Mouse (Mus musculus) ES-E14 (cell line): ENCODE measurements at regions not wholly inside any gene's neighbourhood (a gene's known extent, or its start where the extent isn't known, plus 50 kb on each side); places are given as distances from the start of the nearest gene placed in this dataset.

ENCODE experiments used
- DNase-seq: peaks from one replicate; pipeline ENCODE4 v3.0.0-alpha.2; 2013; ENCODE audit warnings: low read depth, low spot score
- H3K27ac ChIP-seq: 2 replicates; pipeline ENCODE4 v1.5.1; 2012; ENCODE audit warnings: low read depth, mild to moderate bottlenecking, low read length, moderate library complexity, mixed read lengths; ENCODE audit not compliant: poor library complexity, insufficient read depth, severe bottlenecking
- H3K36me3 ChIP-seq: 2 replicates; pipeline ENCODE4 v1.6.1; 2012; ENCODE audit warnings: mild to moderate bottlenecking, low read length, moderate library complexity, mixed read lengths; ENCODE audit not compliant: control insufficient read depth, poor library complexity, insufficient read depth, severe bottlenecking
- H3K4me1 ChIP-seq, 2 experiments: fragments of 150-350 bp in 1 of 2; sonication (generic) in 1 of 2; 2 replicates each; pipeline ENCODE4 v1.6.1; 2012; ENCODE audit warnings: low read length in 2 of 2, mild to moderate bottlenecking in 1 of 2, mixed read lengths in 1 of 2; ENCODE audit not compliant: control insufficient read depth in 2 of 2, insufficient read depth in 2 of 2, poor library complexity in 1 of 2
- H3K4me3 ChIP-seq, 2 experiments: fragments of 150-350 bp in 1 of 2; sonication (generic) in 1 of 2; 2 replicates each; pipeline ENCODE4 v1.5.1; 2012; ENCODE audit warnings: low read length in 2 of 2, low read depth in 1 of 2, mild to moderate bottlenecking in 1 of 2, mixed read lengths in 1 of 2; ENCODE audit not compliant: insufficient read depth in 1 of 2, poor library complexity in 1 of 2, severe bottlenecking in 1 of 2
- H3K9ac ChIP-seq: 2 replicates; pipeline ENCODE4 v1.6.1; 2012; ENCODE audit warnings: low read depth, mild to moderate bottlenecking, low read length, mixed read lengths; ENCODE audit not compliant: poor library complexity, insufficient read depth, severe bottlenecking
- H3K9me3 ChIP-seq: fragments of 150-350 bp; sonication (generic); 2 replicates; pipeline ENCODE4 v1.6.1; 2012; ENCODE audit warnings: low read depth, mild to moderate bottlenecking, low read length; ENCODE audit not compliant: control insufficient read depth, insufficient read depth
- CHD2 ChIP-seq: IDR thresholded peaks from 2 replicates; pipeline ENCODE4 v1.6.1; 2014; ENCODE audit warnings: mild to moderate bottlenecking, low read depth, low read length, inconsistent platforms
- HCFC1 ChIP-seq: IDR thresholded peaks from 2 replicates; pipeline ENCODE4 v1.6.1; 2012; ENCODE audit warnings: low read length, inconsistent platforms, borderline replicate concordance; ENCODE audit not compliant: insufficient read depth
- MAFK ChIP-seq: IDR thresholded peaks from 2 replicates; pipeline ENCODE4 v1.6.1; 2014; ENCODE audit warnings: mild to moderate bottlenecking, low read depth, low read length, inconsistent platforms; ENCODE audit not compliant: insufficient read depth
- ZC3H11A ChIP-seq: IDR thresholded peaks from 2 replicates; pipeline ENCODE4 v1.6.1; 2012; ENCODE audit warnings: low read depth, mild to moderate bottlenecking, inconsistent platforms, low read length, borderline replicate concordance
- ZNF384 ChIP-seq: IDR thresholded peaks from 2 replicates; pipeline ENCODE4 v1.6.1; 2012; ENCODE audit warnings: low read depth, low read length, inconsistent platforms
- in situ Hi-C, 2 experiments: fragments of 600-800 bp; cut with MboI; formaldehyde crosslinking; loops; one replicate each; pipeline ENCODE4 v1.15.1; 2025; ENCODE audit warnings: low sequenced_read_pairs in 2 of 2, inconsistent platforms in 1 of 2; ENCODE audit not compliant: unreplicated experiment in 2 of 2

DNA sequence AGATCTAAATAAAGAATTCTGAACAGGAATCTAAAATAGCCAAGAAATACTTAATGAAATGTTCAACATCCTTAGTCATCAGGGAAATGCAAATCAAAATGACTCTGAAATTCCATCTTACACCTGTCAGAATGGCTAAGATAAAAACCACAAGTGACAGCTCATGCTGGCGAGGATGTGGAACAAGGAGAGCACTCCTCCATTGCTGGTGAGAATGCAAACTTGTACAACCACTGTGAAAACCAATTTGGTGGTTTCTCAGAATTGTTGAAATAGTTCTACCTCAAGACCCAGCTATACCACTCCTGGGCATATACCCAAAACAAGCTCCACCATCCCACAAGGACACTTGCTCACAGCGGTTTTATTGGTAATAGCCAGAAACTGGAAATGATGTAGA is 211.1 kb upstream of the Spag17 start:
- H3K4me1 ChIP-seq = no peaks in the 10 kb centered on the region
- DNase-seq = no peak
- H3K9ac ChIP-seq = no peak overlapping the region
- in situ Hi-C loops = no loop called here
- no peaks in the 10 kb centered on the region for H3K9me3 ChIP-seq
- H3K36me3 ChIP-seq = no peaks in the 10 kb centered on the region
- TF ChIP-seq ZNF384 (no peak), CHD2 (no peak), ZC3H11A (no peak), MAFK (no peak), HCFC1 (no peak)
- no peak overlapping the region for H3K4me3 ChIP-seq
- no peak overlapping the region for H3K27ac ChIP-seq

DNA sequence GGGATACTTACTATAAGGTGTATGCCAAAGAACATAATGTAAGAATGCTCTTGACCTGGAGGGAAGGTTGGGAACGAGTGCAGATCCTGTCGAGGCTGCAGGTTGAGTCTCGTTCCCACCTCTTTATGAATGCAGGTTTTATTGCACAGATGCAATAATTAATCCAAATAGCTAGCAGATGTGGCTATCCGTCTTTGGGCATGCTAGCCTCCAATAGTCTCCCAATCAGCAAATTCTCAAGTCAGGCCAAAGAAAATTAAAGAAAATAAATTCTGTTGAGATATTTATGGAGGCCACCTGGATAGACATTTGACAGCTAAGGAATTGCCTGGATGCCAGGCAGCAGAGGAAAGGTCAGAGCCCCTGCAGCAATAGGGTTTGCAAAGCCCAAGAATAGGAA is 175.7 kb upstream of the Spag17 start:
- Histone ChIP-seq H3K9me3 (no peaks in the 10 kb centered on the region), H3K4me1 (no peaks in the 10 kb centered on the region), H3K9ac (no peak overlapping the region), H3K4me3 (no peak overlapping the region), H3K27ac (no peak overlapping the region), H3K36me3 (no peaks in the 10 kb centered on the region)
- in situ Hi-C loops = no loop called here
- TF ChIP-seq MAFK (no peak), HCFC1 (no peak), ZC3H11A (no peak), CHD2 (no peak), ZNF384 (no peak)
- no peak for DNase-seq

DNA sequence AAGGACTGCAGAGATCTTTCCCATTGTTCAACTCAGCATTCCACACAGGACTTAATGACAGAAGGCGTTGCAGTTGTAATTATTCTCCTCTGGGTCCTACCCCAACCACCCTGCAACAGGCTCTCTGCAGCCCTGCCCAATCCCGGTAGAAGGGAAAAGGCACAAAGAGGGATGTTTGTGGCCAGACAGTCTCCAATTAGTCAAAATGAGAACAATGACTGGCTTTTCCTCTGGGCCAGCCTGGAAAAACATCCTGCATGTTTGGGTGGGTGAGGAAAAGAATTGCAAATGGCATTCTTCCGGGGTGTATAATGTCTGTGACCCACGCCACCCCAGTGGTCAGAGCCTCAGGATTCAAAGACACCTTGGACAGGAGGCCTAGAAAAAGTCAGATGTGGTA is 168.8 kb upstream of the Spag17 start:
- Histone ChIP-seq H3K4me1 (no peaks in the 10 kb centered on the region), H3K9ac (no peak overlapping the region), H3K9me3 (no peaks in the 10 kb centered on the region), H3K36me3 (no peaks in the 10 kb centered on the region), H3K27ac (no peak overlapping the region), H3K4me3 (no peak overlapping the region)
- in situ Hi-C loops = no loop called here
- DNase-seq = peak; percentile 3
- TF ChIP-seq ZC3H11A = no peak
- TF ChIP-seq HCFC1 = no peak
- no peak for TF ChIP-seq CHD2
- no peak for TF ChIP-seq MAFK
- no peak for TF ChIP-seq ZNF384

DNA sequence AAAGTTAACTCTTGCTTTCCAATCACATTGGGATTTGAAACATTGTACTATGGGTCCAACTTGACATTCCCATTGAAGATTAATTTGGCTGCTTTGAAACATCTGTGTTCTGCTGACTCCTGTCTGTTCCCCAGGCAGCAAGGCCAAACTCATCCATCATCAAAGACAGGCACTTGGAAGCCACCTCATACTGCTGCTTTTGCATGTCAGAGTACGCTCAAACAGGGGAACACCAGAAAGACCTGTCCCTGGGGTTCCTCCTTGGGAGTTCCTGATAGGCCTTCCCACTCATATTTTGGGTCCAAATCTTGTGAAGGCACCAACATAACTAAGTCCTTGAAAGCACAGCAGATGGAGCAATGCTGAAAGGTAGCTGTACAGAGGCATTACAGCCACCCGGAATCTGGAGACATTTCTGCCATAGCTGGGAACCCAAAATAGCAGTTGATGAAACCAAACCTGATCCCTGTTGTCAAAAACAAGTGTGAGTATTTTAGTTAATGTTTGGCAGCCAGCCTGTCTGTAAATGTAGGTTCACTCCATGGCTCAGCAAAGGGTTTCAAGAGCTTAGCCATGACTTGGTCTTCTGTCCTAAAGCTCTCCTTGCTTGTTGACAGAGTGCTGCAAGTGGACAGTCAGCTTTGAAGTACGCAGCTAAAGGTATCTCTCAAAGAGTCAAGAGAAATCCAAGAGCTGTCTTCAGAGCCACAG is 147.0 kb upstream of the Spag17 start:
- in situ Hi-C loops = no loop called here

DNA sequence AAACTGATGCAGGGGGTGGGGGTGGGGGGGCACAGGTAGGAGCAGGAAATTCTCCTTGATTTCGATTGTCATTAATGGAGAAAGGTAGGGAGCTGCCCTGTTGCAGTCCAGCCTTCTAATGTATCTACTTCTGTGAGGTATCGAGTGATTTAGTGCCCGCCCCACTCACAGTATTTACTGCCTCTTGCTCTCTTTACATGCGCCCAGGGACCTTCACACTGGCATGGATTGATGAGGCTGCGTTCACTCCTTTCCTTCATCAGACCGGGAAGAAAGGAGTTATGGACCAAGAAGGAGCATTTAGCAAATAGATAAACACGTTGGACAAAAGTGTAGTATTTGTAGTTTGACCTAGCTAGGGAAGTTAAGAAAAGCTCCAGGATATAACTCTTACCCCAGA is 145.6 kb upstream of the Spag17 start:
- no peaks in the 10 kb centered on the region for H3K36me3 ChIP-seq
- no peak for DNase-seq
- no peak overlapping the region for H3K27ac ChIP-seq
- H3K9ac ChIP-seq = no peak overlapping the region
- H3K4me3 ChIP-seq = no peak overlapping the region
- no peaks in the 10 kb centered on the region for H3K9me3 ChIP-seq
- TF ChIP-seq ZNF384 = no peak
- TF ChIP-seq CHD2 = no peak
- TF ChIP-seq ZC3H11A = no peak
- TF ChIP-seq MAFK = no peak
- TF ChIP-seq HCFC1 = no peak
- no peaks in the 10 kb centered on the region for H3K4me1 ChIP-seq
- in situ Hi-C loops = no loop called here

More for the DNA sequence above, 147.0 kb upstream of the Spag17 start:
- Histone ChIP-seq H3K4me1 (no peaks in the 10 kb centered on the region), H3K9me3 (no peaks in the 10 kb centered on the region), H3K4me3 (no peak overlapping the region), H3K27ac (no peak overlapping the region), H3K9ac (no peak overlapping the region), H3K36me3 (no peaks in the 10 kb centered on the region)
- TF ChIP-seq ZNF384 (no peak), HCFC1 (no peak), CHD2 (no peak), MAFK (no peak), ZC3H11A (no peak)
- DNase-seq = no peak
